Mouse (Mus musculus) cerebellum, adult 18-20 months (tissue): ENCODE measurements around the gene Dtl.
A peak's percentile ranks its signal among the peaks of the same experiment; 100 is the strongest.

Experiments used
- DNase-seq, 2 experiments: peaks; one replicate each; pipeline ENCODE4 v3.0.0; 2021

Gene Dtl

GRCm38 (mm10) chr1:191575458-191576247 is at the start of gene Dtl, which contains the start of gene Ints7:
Gene Dtl, minus strand, starts transcription at chr1:191575544.
Gene Ints7, plus strand, starts transcription at chr1:191575636.
- peak; percentile 100 for DNase-seq

GRCm38 (mm10) chr1:191625026-191625425 is 49.7 kb upstream of the Dtl start:
- DNase-seq = no peak

- no peak for DNase-seq
Measured at GRCm38 (mm10) chr1:191624492-191624891, 49.1 kb upstream of the Dtl start.

GRCm38 (mm10) chr1:191622801-191623200 is 47.5 kb upstream of the Dtl start:
- no peak for DNase-seq

GRCm38 (mm10) chr1:191621096-191621495 is 45.8 kb upstream of the Dtl start:
- no peak for DNase-seq

- no peak for DNase-seq
Measured at GRCm38 (mm10) chr1:191618067-191618766, 42.9 kb upstream of the Dtl start.

- no peak for DNase-seq
Measured at GRCm38 (mm10) chr1:191617589-191617988, 42.2 kb upstream of the Dtl start.

GRCm38 (mm10) chr1:191616245-191616644 is 40.9 kb upstream of the Dtl start:
- no peak for DNase-seq

GRCm38 (mm10) chr1:191612877-191613276 is 37.5 kb upstream of the Dtl start:
- DNase-seq = no peak

GRCm38 (mm10) chr1:191611686-191612085 is 36.3 kb upstream of the Dtl start:
- no peak for DNase-seq

- DNase-seq = no peak
Measured at GRCm38 (mm10) chr1:191610357-191610756, 35.0 kb upstream of the Dtl start.

- DNase-seq = no peak
Measured at GRCm38 (mm10) chr1:191609578-191609977, 34.2 kb upstream of the Dtl start.

GRCm38 (mm10) chr1:191609051-191609450 is 33.7 kb upstream of the Dtl start:
- no peak for DNase-seq

GRCm38 (mm10) chr1:191604690-191605089 is 29.3 kb upstream of the Dtl start:
- no peak for DNase-seq

- no peak for DNase-seq
Measured at GRCm38 (mm10) chr1:191599210-191599609, 23.9 kb upstream of the Dtl start.

GRCm38 (mm10) chr1:191596076-191596475 is 20.7 kb upstream of the Dtl start:
- no peak for DNase-seq

GRCm38 (mm10) chr1:191592016-191592720 is 16.8 kb upstream of the Dtl start:
- DNase-seq = no peak

- DNase-seq = no peak
Measured at GRCm38 (mm10) chr1:191588749-191589148, 13.4 kb upstream of the Dtl start.

- no peak for DNase-seq
Measured at GRCm38 (mm10) chr1:191587062-191587461, 11.7 kb upstream of the Dtl start.

- no peak for DNase-seq
Measured at GRCm38 (mm10) chr1:191585704-191586103, 10.4 kb upstream of the Dtl start.

GRCm38 (mm10) chr1:191584483-191584882 is 9.1 kb upstream of the Dtl start:
- no peak for DNase-seq

- DNase-seq = no peak
Measured at GRCm38 (mm10) chr1:191583836-191584235, 8.5 kb upstream of the Dtl start.

- no peak for DNase-seq
Measured at GRCm38 (mm10) chr1:191581641-191582040, 6.3 kb upstream of the Dtl start.

- no peak for DNase-seq
Measured at GRCm38 (mm10) chr1:191579524-191579923, 4.2 kb upstream of the Dtl start.
